Mouse (Mus musculus): ENCODE results near the gene Usp15.

- TF ChIP-seq CTCF (IDR thresholded peaks at IDR 0.05; ENCODE audit: low read depth), result no peak
- no peak for TF ChIP-seq EP300 (IDR thresholded peaks at IDR 0.05; ENCODE audit: low read depth)
Observed at GRCm38 (mm10) chr10:123185907-123186306, 10.9 kb downstream of the Usp15 start.

Measured in heart, postnatal 0 days (tissue).